9 mouse cellular contexts compared by ENCODE assay signal in the genomic region with DNA sequence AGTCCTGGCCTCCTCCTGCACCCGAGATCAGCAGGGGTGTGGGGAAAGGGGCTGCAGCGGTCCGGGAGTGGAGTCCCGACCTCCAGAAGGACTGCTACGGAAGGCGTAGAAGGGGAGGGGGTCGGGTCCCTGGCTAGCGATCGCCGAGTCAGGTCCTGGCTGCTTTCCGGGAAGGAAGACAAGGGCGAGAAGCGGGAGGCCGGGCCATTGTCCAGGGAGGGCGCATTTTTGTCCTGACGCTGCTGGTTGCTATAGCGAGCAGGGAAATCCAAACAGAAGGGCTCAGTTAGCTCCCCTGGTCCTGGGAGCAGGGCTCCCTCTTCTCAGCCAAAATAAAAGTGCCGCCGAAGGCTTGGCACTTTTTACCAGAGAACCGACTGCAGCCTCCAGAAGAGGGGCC. TPM values are rescaled to one million over a fixed set of nuclear protein-coding genes. Genes with fewer than 3 reads are reported as not detected.
DNase-seq lines count a peak whose midpoint lies in the region; ATAC-seq and TF ChIP-seq lines count a peak whose summit lies in the region.
"Had no signal": no experiment of that assay in that cellular context is flagged by ENCODE, and none has a peak within 500 bp of the region (broad histone marks: within the 10 kb centered on the region; RNA-seq: fewer than 3 reads in every experiment).

No protein-coding gene starts in this region.

- H3K9me3 ChIP-seq in hindbrain, embryonic 11.5 days (ENCODE audit: control insufficient read depth, low read length) = no peaks in the 10 kb centered on the region
- no peaks in the 10 kb centered on the region for H3K9me3 ChIP-seq in limb, embryonic 12.5 days

- peak overlapping the region; percentile 67 for H3K4me2 ChIP-seq in hindbrain, embryonic 11.5 days (replicated peaks; ENCODE audit: low read depth, low read length)
- H3K4me2 ChIP-seq in limb, embryonic 12.5 days = peak overlapping the region; percentile 53

- peak overlapping the region; percentile 96 for H3K27ac ChIP-seq in hindbrain, embryonic 11.5 days (ENCODE audit: low read depth, low read length)
- H3K27ac ChIP-seq in limb, embryonic 12.5 days = no peak overlapping the region

- no peak for TF ChIP-seq CTCF in brain, embryonic 14.5 days (IDR thresholded peaks at IDR 0.05; ENCODE audit: borderline replicate concordance, extremely low read depth, insufficient read depth, insufficient read length)

- H3K9ac ChIP-seq in hindbrain, embryonic 11.5 days (ENCODE audit: low read depth, low read length) = peak overlapping the region; percentile 77
- H3K9ac ChIP-seq in limb, embryonic 12.5 days (replicated peaks) = no peak overlapping the region

- no peaks in the 10 kb centered on the region for H3K36me3 ChIP-seq in hindbrain, embryonic 11.5 days (ENCODE audit: control insufficient read depth, insufficient read depth, low read length)
- no peaks in the 10 kb centered on the region for H3K36me3 ChIP-seq in limb, embryonic 12.5 days

- H3K4me1 ChIP-seq in hindbrain, embryonic 11.5 days (replicated peaks; ENCODE audit: control insufficient read depth, insufficient read depth, low read length) = 0 out of 2 replicates have a peak, but pooled peaks cover 3% of the 10 kb centered on the region
- peaks cover 41% of the 10 kb centered on the region for H3K4me1 ChIP-seq in limb, embryonic 12.5 days (replicated peaks)

- H3K27me3 ChIP-seq in hindbrain, embryonic 11.5 days (ENCODE audit: control insufficient read depth, insufficient read depth, low read length) = no peaks in the 10 kb centered on the region
- peaks cover 90% of the 10 kb centered on the region for H3K27me3 ChIP-seq in limb, embryonic 12.5 days
- H3K27me3 ChIP-seq: CH12.LX had no signal

- TF ChIP-seq POLR2A in brain, embryonic 14.5 days (IDR thresholded peaks at IDR 0.05; ENCODE audit: borderline replicate concordance, extremely low read depth, insufficient read depth, insufficient read length, poor library complexity, severe bottlenecking) = no peak

- WGBS in hindbrain, embryonic 11.5 days = under 1% methylated on average over 20 of the region's 20 CpGs
- WGBS in limb, embryonic 12.5 days = under 1% methylated on average over 20 of the region's 20 CpGs

- peak overlapping the region; percentile 45 for H3K4me3 ChIP-seq in hindbrain, embryonic 11.5 days (ENCODE audit: low read depth, low read length)
- peak overlapping the region; percentile 34 for H3K4me3 ChIP-seq in limb, embryonic 12.5 days (replicated peaks)

- DNase-seq in heart, adult 11 months = peak; percentile 61
- no peak for DNase-seq in heart, postnatal 36 days
- peak; percentile 95 for DNase-seq in brain, embryonic 14.5 days (ENCODE audit: low read depth)
- DNase-seq in hindbrain, embryonic 11.5 days (ENCODE audit: low spot score) = peak; percentile 87
- DNase-seq in right cerebral cortex, adult 18-20 months = peak; percentile 74
- no peak for DNase-seq in spleen, postnatal 14 days (ENCODE audit: low spot score in 2 of 2)
- no peak for DNase-seq in lung, postnatal 25 days (ENCODE audit: low spot score)

- intact Hi-C loops in heart, postnatal 36 days (cut with DNase I) = no loop called here

- peak; percentile 41 for ATAC-seq in hindbrain, embryonic 11.5 days (ENCODE audit: low FRiP score)
- ATAC-seq in limb, embryonic 12.5 days (ENCODE audit: insufficient number of reproducible peaks, insufficient read depth, low FRiP score, low TSS enrichment, low read depth) = no peak

RNA-seq across cellular contexts. Expression of gene Pou3f2, which starts 6.8 kb away (rescaled TPM):
- not detected for total RNA-seq in heart, postnatal 36 days (2021)
- polyA plus RNA-seq in brain, embryonic 14.5 days (2012; rRNA removed) = 38.3 and 46.4 TPM in 2 replicates
- polyA plus RNA-seq in hindbrain, embryonic 11.5 days (2014; fragmentation: Nextera tagmentation; extraction: Ambion mirVana) = 44.5 and 64.1 TPM in 2 replicates
- polyA plus RNA-seq in limb, embryonic 12.5 days (2016; fragmentation: Nextera tagmentation; extraction: Ambion mirVana) = 0.33 and 0.36 TPM in 2 replicates
- total RNA-seq: CH12.LX had no signal

Comparison
In these comparisons a context has a peak if more than half of its experiments do, and no peak if none do; other contexts are left out.
1. DNase-seq: peak in heart, adult 11 months (single experiment), brain, embryonic 14.5 days (single experiment), hindbrain, embryonic 11.5 days (single experiment) and right cerebral cortex, adult 18-20 months (single experiment); none in heart, postnatal 36 days (0 of 2), spleen, postnatal 14 days (0 of 2) and lung, postnatal 25 days (single experiment).
2. RNA of gene Pou3f2, which starts 6.8 kb away (polyA plus RNA-seq): 44.5 to 64.1 TPM in hindbrain, embryonic 11.5 days and 38.3 to 46.4 TPM in brain, embryonic 14.5 days; 0.33 to 0.36 TPM in limb, embryonic 12.5 days; every median in the first group is over 10 times any median in the second.